Mouse (Mus musculus) olfactory bulb, adult 2 months (tissue): Measurements from ENCODE around the gene Sh3rf3.

ENCODE experiments used
- CTCF ChIP-seq: fragments of 200-500 bp; IDR thresholded peaks from 2 replicates; pipeline ENCODE4 v1.5.1; 2012; ENCODE audit warnings: low read depth, mild to moderate bottlenecking, low read length, moderate library complexity; ENCODE audit not compliant: insufficient read depth
- POLR2A ChIP-seq: fragments of 200-500 bp; IDR thresholded peaks from 2 replicates; pipeline ENCODE4 v1.6.1; 2012; ENCODE audit warnings: mild to moderate bottlenecking, low read depth, low read length, moderate library complexity; ENCODE audit not compliant: insufficient read depth

DNA sequence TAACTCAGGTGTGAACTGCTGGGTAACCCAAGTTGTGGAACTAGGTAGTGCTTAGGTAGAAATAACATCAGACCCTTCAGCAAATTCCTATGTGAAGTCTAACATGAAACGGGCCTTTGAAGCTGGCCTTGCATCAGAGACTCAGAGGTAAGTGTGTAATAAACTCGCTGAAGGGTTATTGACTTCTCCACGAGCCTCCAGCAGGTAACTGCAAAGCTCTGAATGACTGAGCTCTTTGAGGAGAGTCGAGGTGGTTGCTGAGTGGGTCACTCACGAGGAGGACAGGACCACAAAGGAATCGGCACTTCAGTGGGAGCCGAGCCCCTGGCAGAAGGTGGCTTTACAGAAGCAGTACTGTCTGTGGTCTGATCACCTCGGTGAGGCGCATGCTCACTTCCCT, 303.2 kb downstream of the Sh3rf3 start:
- TF ChIP-seq POLR2A (no peak), CTCF (no peak)
